Mouse (Mus musculus): ENCODE data around the gene Lrrk1. TPM values are rescaled to one million over a fixed set of nuclear protein-coding genes. Genes with fewer than 3 reads are reported as not detected.

Lrrk1 gene
- polyA plus RNA-seq, 1 experiment, result 18.9 TPM

GRCm38 (mm10) chr7:66304993-66305713 lies 83.0 kb downstream of the Lrrk1 start:
- TF ChIP-seq POLR2A (IDR thresholded peaks at IDR 0.05; ENCODE audit: low read depth, low read length) (no peak), CTCF (IDR thresholded peaks at IDR 0.05; ENCODE audit: extremely low read depth, insufficient read length, insufficient replicate concordance, low read depth, low read length) (no peak)
- H3K27me3 ChIP-seq (ENCODE audit: control insufficient read depth, insufficient read depth, low read length), result no peaks in the 10 kb centered on the region
- 81% methylated on average over 8 of the region's 8 CpGs for WGBS
- H3K4me1 ChIP-seq (ENCODE audit: control insufficient read depth, insufficient read depth, insufficient read length, low read length), result peaks cover 8% of the 10 kb centered on the region; the same call in 1 of the 2 replicates
- no peak overlapping the region for H3K27ac ChIP-seq (ENCODE audit: insufficient read depth, low read depth, low read length)
- H3K36me3 ChIP-seq (ENCODE audit: control insufficient read depth, insufficient read depth, low read length), result peaks cover 36% of the 10 kb centered on the region
- no peak overlapping the region for H3K4me3 ChIP-seq (ENCODE audit: low read depth, low read length)

- Histone ChIP-seq H3K4me1 (ENCODE audit: control insufficient read depth, insufficient read depth, insufficient read length, low read length) (peaks cover 7% of the 10 kb centered on the region; the same call in 1 of the 2 replicates), H3K4me3 (ENCODE audit: low read depth, low read length) (no peak overlapping the region), H3K27ac (ENCODE audit: insufficient read depth, low read depth, low read length) (no peak overlapping the region), H3K27me3 (ENCODE audit: control insufficient read depth, insufficient read depth, low read length) (no peaks in the 10 kb centered on the region), H3K36me3 (ENCODE audit: control insufficient read depth, insufficient read depth, low read length) (peaks cover 42% of the 10 kb centered on the region)
- no peak for TF ChIP-seq CTCF (IDR thresholded peaks at IDR 0.05; ENCODE audit: extremely low read depth, insufficient read length, insufficient replicate concordance, low read depth, low read length)
- TF ChIP-seq POLR2A (IDR thresholded peaks at IDR 0.05; ENCODE audit: low read depth, low read length), result no peak
- WGBS, result 89% methylated on average over 14 of the region's 14 CpGs
Observed at GRCm38 (mm10) chr7:66303922-66304660, 84.1 kb downstream of the Lrrk1 start.

GRCm38 (mm10) chr7:66301486-66301885 lies 86.7 kb downstream of the Lrrk1 start:
- no peaks in the 10 kb centered on the region for H3K4me1 ChIP-seq (ENCODE audit: control insufficient read depth, insufficient read depth, insufficient read length, low read length)
- TF ChIP-seq POLR2A (IDR thresholded peaks at IDR 0.05; ENCODE audit: low read depth, low read length) (no peak), CTCF (IDR thresholded peaks at IDR 0.05; ENCODE audit: extremely low read depth, insufficient read length, insufficient replicate concordance, low read depth, low read length) (no peak)
- 81% methylated on average over 4 of the region's 4 CpGs for WGBS

GRCm38 (mm10) chr7:66300680-66301079 lies 87.5 kb downstream of the Lrrk1 start:
- peaks cover 56% of the 10 kb centered on the region for H3K36me3 ChIP-seq (ENCODE audit: control insufficient read depth, insufficient read depth, low read length)
- WGBS, result 15% methylated on average over 5 of the region's 5 CpGs
- no peaks in the 10 kb centered on the region for H3K4me1 ChIP-seq (ENCODE audit: control insufficient read depth, insufficient read depth, insufficient read length, low read length)
- no peak overlapping the region for H3K27ac ChIP-seq (ENCODE audit: insufficient read depth, low read depth, low read length)
- no peaks in the 10 kb centered on the region for H3K27me3 ChIP-seq (ENCODE audit: control insufficient read depth, insufficient read depth, low read length)
- no peak overlapping the region for H3K4me3 ChIP-seq (ENCODE audit: low read depth, low read length)
- TF ChIP-seq POLR2A (IDR thresholded peaks at IDR 0.05; ENCODE audit: low read depth, low read length), result no peak
- TF ChIP-seq CTCF (IDR thresholded peaks at IDR 0.05; ENCODE audit: extremely low read depth, insufficient read length, insufficient replicate concordance, low read depth, low read length), result peak; percentile 92

More at GRCm38 (mm10) chr7:66301486-66301885, 86.7 kb downstream of the Lrrk1 start:
- no peak overlapping the region for H3K27ac ChIP-seq (ENCODE audit: insufficient read depth, low read depth, low read length)
- no peak overlapping the region for H3K4me3 ChIP-seq (ENCODE audit: low read depth, low read length)
- H3K27me3 ChIP-seq (ENCODE audit: control insufficient read depth, insufficient read depth, low read length), result no peaks in the 10 kb centered on the region
- H3K36me3 ChIP-seq (ENCODE audit: control insufficient read depth, insufficient read depth, low read length), result peaks cover 52% of the 10 kb centered on the region

- WGBS, result 73% methylated on average over 9 of the region's 9 CpGs
- Histone ChIP-seq H3K27me3 (ENCODE audit: control insufficient read depth, insufficient read depth, low read length) (no peaks in the 10 kb centered on the region), H3K36me3 (ENCODE audit: control insufficient read depth, insufficient read depth, low read length) (peaks cover 59% of the 10 kb centered on the region), H3K27ac (ENCODE audit: insufficient read depth, low read depth, low read length) (no peak overlapping the region), H3K4me1 (ENCODE audit: control insufficient read depth, insufficient read depth, insufficient read length, low read length) (no peaks in the 10 kb centered on the region), H3K4me3 (ENCODE audit: low read depth, low read length) (no peak overlapping the region)
- TF ChIP-seq CTCF (IDR thresholded peaks at IDR 0.05; ENCODE audit: extremely low read depth, insufficient read length, insufficient replicate concordance, low read depth, low read length) (no peak), POLR2A (IDR thresholded peaks at IDR 0.05; ENCODE audit: low read depth, low read length) (no peak)
Observed at GRCm38 (mm10) chr7:66297656-66298021, 90.5 kb downstream of the Lrrk1 start.

- no peak for TF ChIP-seq CTCF (IDR thresholded peaks at IDR 0.05; ENCODE audit: extremely low read depth, insufficient read length, insufficient replicate concordance, low read depth, low read length)
- no peak for TF ChIP-seq POLR2A (IDR thresholded peaks at IDR 0.05; ENCODE audit: low read depth, low read length)
- Histone ChIP-seq H3K4me1 (ENCODE audit: control insufficient read depth, insufficient read depth, insufficient read length, low read length) (no peaks in the 10 kb centered on the region), H3K36me3 (ENCODE audit: control insufficient read depth, insufficient read depth, low read length) (peaks cover 60% of the 10 kb centered on the region), H3K27me3 (ENCODE audit: control insufficient read depth, insufficient read depth, low read length) (no peaks in the 10 kb centered on the region), H3K27ac (ENCODE audit: insufficient read depth, low read depth, low read length) (no peak overlapping the region), H3K4me3 (ENCODE audit: low read depth, low read length) (no peak overlapping the region)
- WGBS, result 82% methylated on average over 12 of the region's 12 CpGs
Observed at GRCm38 (mm10) chr7:66296921-66297655, 91.1 kb downstream of the Lrrk1 start.

All from small intestine, adult 2 months (tissue).